Mouse (Mus musculus) midbrain, embryonic 15.5 days (tissue): ENCODE measurements at regions not wholly inside any gene's neighbourhood (a gene's known extent, or its start where the extent isn't known, plus 50 kb on each side); places are given as distances from the start of the nearest gene placed in this dataset.

Experiments used
- ATAC-seq: fragments of 200-750 bp; cut with Nextera tagmentation; replicated peaks from 2 replicates; pipeline ENCODE4 v1.8.0; 2017; ENCODE audit warnings: moderate TSS enrichment
- H3K27ac ChIP-seq: fragments of 300-500 bp; sonication (generic); 2 replicates; pipeline ENCODE4 v1.5.1; 2015; ENCODE audit warnings: mild to moderate bottlenecking, inconsistent platforms
- H3K27me3 ChIP-seq: fragments of 300-500 bp; sonication (generic); replicated peaks from 2 replicates; pipeline ENCODE4 v1.6.1; 2015; ENCODE audit warnings: inconsistent platforms
- H3K36me3 ChIP-seq: fragments of 300-500 bp; sonication (generic); replicated peaks from 2 replicates; pipeline ENCODE4 v1.6.1; 2015; ENCODE audit warnings: inconsistent platforms
- H3K4me1 ChIP-seq: fragments of 300-500 bp; sonication (generic); 2 replicates; pipeline ENCODE4 v1.6.1; 2015; ENCODE audit warnings: inconsistent platforms
- H3K4me2 ChIP-seq: fragments of 300-500 bp; sonication (generic); 2 replicates; pipeline ENCODE4 v1.6.1; 2015; ENCODE audit warnings: inconsistent platforms, mild to moderate bottlenecking, moderate library complexity
- H3K4me3 ChIP-seq: fragments of 300-500 bp; sonication (generic); 2 replicates; pipeline ENCODE4 v1.5.1; 2015; ENCODE audit warnings: mild to moderate bottlenecking, inconsistent platforms
- H3K9ac ChIP-seq: fragments of 300-500 bp; sonication (generic); 2 replicates; pipeline ENCODE4 v1.6.1; 2015; ENCODE audit warnings: mild to moderate bottlenecking, inconsistent platforms
- H3K9me3 ChIP-seq: fragments of 300-500 bp; sonication (generic); 2 replicates; pipeline ENCODE4 v1.6.1; 2016; ENCODE audit warnings: inconsistent platforms
- WGBS: fragments of 180-500 bp; shearing (Covaris S2); methylation state at CpG from one replicate; pipeline ENCODE4 v1.1.7; 2015; ENCODE audit warnings: mixed read lengths; 5-methylcytosine and 5-hydroxymethylcytosine counted together

DNA sequence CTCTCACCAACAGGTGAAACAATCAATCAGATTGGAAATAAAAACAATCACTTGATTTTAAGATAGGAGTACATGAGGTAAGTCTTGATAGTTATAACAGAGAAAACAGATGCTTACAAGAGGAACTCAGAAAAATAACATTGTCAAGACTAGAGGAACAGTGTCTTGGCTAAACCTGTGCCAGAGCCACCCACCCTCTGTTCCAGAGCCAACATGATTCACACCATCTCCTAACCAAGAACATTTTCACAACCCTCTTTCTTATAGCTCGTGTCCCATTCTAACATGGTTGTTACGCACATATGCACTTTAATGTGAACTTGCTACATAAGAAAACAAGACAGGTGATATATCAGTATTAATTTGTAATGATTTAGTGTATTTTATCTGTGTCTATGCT, 565.6 kb downstream of the Defb40 start:
- ATAC-seq: no peak
- Histone ChIP-seq H3K36me3 (no peaks in the 10 kb centered on the region), H3K27ac (no peak overlapping the region), H3K9me3 (no peaks in the 10 kb centered on the region), H3K4me2 (no peak overlapping the region), H3K4me1 (no peaks in the 10 kb centered on the region), H3K9ac (no peak overlapping the region), H3K4me3 (no peak overlapping the region), H3K27me3 (no peaks in the 10 kb centered on the region)
- 91% methylated on average over 2 of the region's 2 CpGs for WGBS

GRCm38 (mm10) chr8:18406446-18406845, 571.6 kb downstream of the Defb40 start:
- 67% methylated on average over 2 of the region's 2 CpGs for WGBS

DNA sequence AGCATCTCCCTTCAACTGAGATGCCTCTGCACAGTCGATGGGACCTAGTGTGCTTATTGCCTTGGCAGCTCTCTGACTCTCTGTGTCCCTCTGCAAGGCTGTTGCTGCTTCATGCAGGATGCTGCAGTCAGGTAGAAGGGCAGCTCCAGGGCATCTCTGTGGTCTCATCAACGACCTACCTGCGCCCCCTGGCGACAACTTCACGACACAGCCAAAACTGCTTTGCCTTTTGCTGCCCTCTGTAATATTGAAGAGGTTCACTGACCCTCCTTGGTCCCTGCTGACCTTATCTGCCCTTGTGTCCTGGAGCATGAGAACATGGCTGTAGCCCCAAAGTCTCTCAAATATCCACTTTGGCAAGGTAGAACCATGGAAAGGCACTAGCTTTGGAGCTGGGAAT, 589.7 kb downstream of the Defb40 start:
- ATAC-seq: peak; percentile 58
- Histone ChIP-seq H3K27me3 (no peaks in the 10 kb centered on the region), H3K27ac (no peak overlapping the region), H3K9me3 (no peaks in the 10 kb centered on the region), H3K4me2 (no peak overlapping the region), H3K9ac (no peak overlapping the region), H3K4me3 (no peak overlapping the region), H3K36me3 (no peaks in the 10 kb centered on the region), H3K4me1 (no peaks in the 10 kb centered on the region)
- WGBS: 5% methylated on average over 5 of the region's 5 CpGs

More at GRCm38 (mm10) chr8:18406446-18406845, 571.6 kb downstream of the Defb40 start:
- H3K4me3 ChIP-seq: no peak overlapping the region
- no peak for ATAC-seq
- no peaks in the 10 kb centered on the region for H3K4me1 ChIP-seq
- no peak overlapping the region for H3K27ac ChIP-seq
- H3K9me3 ChIP-seq: no peaks in the 10 kb centered on the region
- no peaks in the 10 kb centered on the region for H3K27me3 ChIP-seq
- H3K4me2 ChIP-seq: no peak overlapping the region
- H3K9ac ChIP-seq: no peak overlapping the region
- no peaks in the 10 kb centered on the region for H3K36me3 ChIP-seq

- Histone ChIP-seq H3K9me3 (no peaks in the 10 kb centered on the region), H3K27me3 (no peaks in the 10 kb centered on the region), H3K27ac (no peak overlapping the region), H3K36me3 (no peaks in the 10 kb centered on the region), H3K4me2 (no peak overlapping the region), H3K4me1 (no peaks in the 10 kb centered on the region), H3K9ac (no peak overlapping the region), H3K4me3 (no peak overlapping the region)
- ATAC-seq: no peak
- WGBS: 13% methylated on average over 3 of the region's 3 CpGs
These were observed 596.4 kb downstream of the Defb40 start for GRCm38 (mm10) chr8:18381615-18382178.

- ATAC-seq: no peak
- no peaks in the 10 kb centered on the region for H3K27me3 ChIP-seq
- H3K9me3 ChIP-seq: no peaks in the 10 kb centered on the region
- no peak overlapping the region for H3K4me3 ChIP-seq
- no peaks in the 10 kb centered on the region for H3K36me3 ChIP-seq
- H3K27ac ChIP-seq: no peak overlapping the region
- H3K9ac ChIP-seq: no peak overlapping the region
- H3K4me2 ChIP-seq: no peak overlapping the region
- 91% methylated on average over 4 of the region's 4 CpGs for WGBS
- no peaks in the 10 kb centered on the region for H3K4me1 ChIP-seq
These were observed 629.3 kb downstream of the Defb40 start for GRCm38 (mm10) chr8:18348716-18349115.

DNA sequence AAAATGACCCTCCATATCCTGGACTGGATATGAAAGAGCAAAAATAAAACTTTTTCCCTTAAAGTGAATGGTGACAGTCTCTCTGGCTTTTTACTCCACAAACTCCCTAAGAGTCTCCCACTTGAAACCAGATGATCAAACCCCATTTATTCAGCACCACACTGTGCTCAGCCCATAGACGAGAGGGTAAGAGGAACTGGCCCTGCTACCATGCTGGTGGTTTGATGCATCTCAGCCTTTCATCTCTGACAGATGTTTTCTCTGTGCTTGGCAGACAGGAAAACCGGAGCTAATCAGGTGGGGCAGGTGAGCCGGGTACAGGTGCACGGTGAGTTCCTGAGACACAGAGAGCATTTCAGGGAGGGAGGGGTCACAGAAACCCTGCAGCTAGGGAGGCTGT, 631.8 kb downstream of the Defb40 start:
- no peaks in the 10 kb centered on the region for H3K36me3 ChIP-seq
- H3K4me3 ChIP-seq: no peak overlapping the region
- H3K27me3 ChIP-seq: no peaks in the 10 kb centered on the region
- ATAC-seq: peak; percentile 72; the same call in 1 of the 2 replicates
- H3K27ac ChIP-seq: no peak overlapping the region
- H3K4me1 ChIP-seq: no peaks in the 10 kb centered on the region
- H3K4me2 ChIP-seq: no peak overlapping the region
- no peak overlapping the region for H3K9ac ChIP-seq
- 58% methylated on average over 4 of the region's 4 CpGs for WGBS
- no peaks in the 10 kb centered on the region for H3K9me3 ChIP-seq

GRCm38 (mm10) chr8:18345322-18345721, 632.7 kb downstream of the Defb40 start:
- WGBS: 22% methylated on average over 6 of the region's 6 CpGs

DNA sequence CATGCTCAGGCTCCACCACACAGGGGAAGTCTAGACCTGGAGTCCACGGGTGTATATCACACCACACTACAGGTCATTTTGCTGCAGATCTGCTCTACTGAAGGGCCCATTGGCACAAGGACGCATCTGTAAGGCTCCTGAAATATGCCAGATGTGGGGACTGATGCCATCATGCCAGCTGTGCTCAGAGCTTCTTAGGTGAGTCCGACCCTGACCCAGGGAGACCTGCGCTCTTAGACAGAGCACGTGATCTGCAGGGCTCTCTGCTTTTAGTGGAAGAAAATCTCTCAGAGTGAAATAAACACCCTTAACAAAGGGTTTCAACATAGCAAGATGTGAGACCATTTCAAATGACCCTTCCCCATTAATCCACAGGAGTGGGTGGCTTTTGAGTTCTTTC, 633.2 kb downstream of the Defb40 start:
- no peaks in the 10 kb centered on the region for H3K9me3 ChIP-seq
- 77% methylated on average over 5 of the region's 5 CpGs for WGBS
- no peak overlapping the region for H3K4me2 ChIP-seq
- H3K4me1 ChIP-seq: no peaks in the 10 kb centered on the region
- no peak overlapping the region for H3K4me3 ChIP-seq
- no peak overlapping the region for H3K27ac ChIP-seq
- no peaks in the 10 kb centered on the region for H3K27me3 ChIP-seq
- peak; percentile 44; the same call in 1 of the 2 replicates for ATAC-seq
- H3K9ac ChIP-seq: no peak overlapping the region
- H3K36me3 ChIP-seq: no peaks in the 10 kb centered on the region

More at GRCm38 (mm10) chr8:18345322-18345721, 632.7 kb downstream of the Defb40 start:
- no peaks in the 10 kb centered on the region for H3K36me3 ChIP-seq
- no peaks in the 10 kb centered on the region for H3K27me3 ChIP-seq
- no peak overlapping the region for H3K9ac ChIP-seq
- H3K4me2 ChIP-seq: no peak overlapping the region
- no peak overlapping the region for H3K27ac ChIP-seq
- peak; percentile 90 for ATAC-seq
- H3K9me3 ChIP-seq: no peaks in the 10 kb centered on the region
- no peaks in the 10 kb centered on the region for H3K4me1 ChIP-seq
- no peak overlapping the region for H3K4me3 ChIP-seq

DNA sequence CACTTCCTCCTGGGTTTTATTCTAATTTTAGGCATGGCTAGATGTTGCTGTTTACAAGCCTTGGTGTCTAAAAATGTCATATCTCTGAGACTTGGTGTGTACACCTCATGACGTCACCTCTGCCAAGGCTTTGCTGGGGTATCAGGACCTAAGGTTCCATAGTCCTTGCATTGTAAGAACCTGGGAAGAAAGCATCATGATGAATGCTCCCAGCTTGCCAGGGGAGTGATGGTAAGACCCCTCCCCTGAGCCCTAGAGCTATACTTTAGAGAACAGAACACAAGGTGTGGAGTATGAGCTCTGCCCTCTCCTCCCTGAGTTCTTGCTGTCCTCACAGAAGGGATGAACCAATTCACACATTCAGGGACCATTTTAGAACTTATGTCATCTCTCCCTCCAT, 642.5 kb downstream of the Defb40 start:
- H3K27ac ChIP-seq: no peak overlapping the region
- H3K36me3 ChIP-seq: no peaks in the 10 kb centered on the region
- no peak overlapping the region for H3K4me2 ChIP-seq
- no peaks in the 10 kb centered on the region for H3K27me3 ChIP-seq
- ATAC-seq: no peak
- H3K4me1 ChIP-seq: no peaks in the 10 kb centered on the region
- H3K9ac ChIP-seq: no peak overlapping the region
- H3K4me3 ChIP-seq: no peak overlapping the region
- WGBS: 86% methylated on average over 1 of the region's 1 CpGs
- H3K9me3 ChIP-seq: no peaks in the 10 kb centered on the region

GRCm38 (mm10) chr8:18328521-18328920, 649.5 kb downstream of the Defb40 start:
- no peak for ATAC-seq
- no peaks in the 10 kb centered on the region for H3K27me3 ChIP-seq
- WGBS: 93% methylated on average over 2 of the region's 2 CpGs

GRCm38 (mm10) chr8:18316488-18316887, 661.6 kb downstream of the Defb40 start:
- Histone ChIP-seq H3K4me2 (no peak overlapping the region), H3K9ac (no peak overlapping the region), H3K27ac (no peak overlapping the region), H3K36me3 (no peaks in the 10 kb centered on the region), H3K4me3 (no peak overlapping the region), H3K4me1 (0 out of 2 replicates have a peak, but pooled peaks cover 3% of the 10 kb centered on the region), H3K9me3 (no peaks in the 10 kb centered on the region), H3K27me3 (no peaks in the 10 kb centered on the region)
- ATAC-seq: peak; percentile 75
- WGBS: 60% methylated on average over 2 of the region's 2 CpGs

More at GRCm38 (mm10) chr8:18328521-18328920, 649.5 kb downstream of the Defb40 start:
- no peak overlapping the region for H3K9ac ChIP-seq
- no peaks in the 10 kb centered on the region for H3K4me1 ChIP-seq
- no peak overlapping the region for H3K4me3 ChIP-seq
- H3K4me2 ChIP-seq: no peak overlapping the region
- H3K9me3 ChIP-seq: no peaks in the 10 kb centered on the region
- no peaks in the 10 kb centered on the region for H3K36me3 ChIP-seq
- no peak overlapping the region for H3K27ac ChIP-seq

DNA sequence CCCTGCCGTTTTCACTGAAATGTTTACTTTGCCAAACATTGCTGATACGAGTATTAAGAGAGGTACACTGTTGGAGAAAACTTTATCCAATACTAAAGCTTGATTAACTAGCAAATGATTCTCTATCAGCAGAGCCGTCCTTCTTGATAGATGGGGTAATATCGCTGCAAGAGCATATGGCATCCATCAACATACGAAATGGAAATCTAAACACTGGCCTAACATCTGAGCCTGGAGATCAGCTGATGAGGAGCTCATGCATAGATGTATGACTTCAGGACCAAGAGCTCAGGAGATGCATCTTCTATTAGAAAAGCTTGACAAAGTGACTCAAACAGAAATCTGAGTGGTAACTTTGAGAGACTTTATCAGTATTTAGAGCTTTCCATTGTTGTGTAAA, 666.5 kb downstream of the Defb40 start:
- Histone ChIP-seq H3K9me3 (no peaks in the 10 kb centered on the region), H3K4me1 (0 out of 2 replicates have a peak, but pooled peaks cover 3% of the 10 kb centered on the region), H3K9ac (no peak overlapping the region), H3K36me3 (no peaks in the 10 kb centered on the region), H3K4me2 (no peak overlapping the region), H3K27ac (no peak overlapping the region), H3K27me3 (no peaks in the 10 kb centered on the region), H3K4me3 (no peak overlapping the region)
- 65% methylated on average over 5 of the region's 5 CpGs for WGBS
- ATAC-seq: no peak

DNA sequence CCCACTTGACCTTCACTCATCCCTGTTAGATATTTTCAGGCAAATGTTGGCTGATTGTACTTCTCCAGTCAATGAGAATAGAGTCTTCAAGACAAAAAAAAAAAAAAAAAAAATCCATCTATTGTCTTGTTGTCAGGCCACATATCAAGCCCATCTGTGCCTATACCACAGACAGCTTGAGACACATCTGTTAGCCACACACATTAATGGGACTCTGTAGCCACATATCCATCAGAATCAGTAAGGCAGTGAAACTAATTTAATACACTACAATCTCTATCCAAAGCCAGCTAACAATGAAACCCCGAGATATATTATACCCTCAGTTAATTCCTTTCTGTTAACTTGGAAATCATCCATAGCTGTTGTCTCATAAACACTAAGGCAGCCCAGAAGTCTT, 667.1 kb downstream of the Defb40 start:
- no peaks in the 10 kb centered on the region for H3K9me3 ChIP-seq
- no peaks in the 10 kb centered on the region for H3K4me1 ChIP-seq
- ATAC-seq: no peak; the same call in 1 of the 2 replicates
- no peak overlapping the region for H3K9ac ChIP-seq
- H3K4me2 ChIP-seq: no peak overlapping the region
- H3K27ac ChIP-seq: no peak overlapping the region
- WGBS: 47% methylated on average over 1 of the region's 1 CpGs
- no peaks in the 10 kb centered on the region for H3K36me3 ChIP-seq
- no peaks in the 10 kb centered on the region for H3K27me3 ChIP-seq
- no peak overlapping the region for H3K4me3 ChIP-seq
